Mouse (Mus musculus) brain, embryonic 14.5 days (tissue): ENCODE measurements around the gene Unc79.

Experiments
- CTCF ChIP-seq: fragments of 200-500 bp; IDR thresholded peaks from 2 replicates; pipeline ENCODE4 v1.5.1; 2012; ENCODE audit warnings: inconsistent platforms, mild to moderate bottlenecking, moderate library complexity, borderline replicate concordance; ENCODE audit not compliant: insufficient read depth, insufficient read length; ENCODE audit errors: extremely low read depth
- POLR2A ChIP-seq: fragments of 200-500 bp; IDR thresholded peaks from 2 replicates; pipeline ENCODE4 v1.6.1; 2012; ENCODE audit warnings: mild to moderate bottlenecking, inconsistent platforms, borderline replicate concordance; ENCODE audit not compliant: poor library complexity, insufficient read depth, insufficient read length, severe bottlenecking; ENCODE audit errors: extremely low read depth

DNA sequence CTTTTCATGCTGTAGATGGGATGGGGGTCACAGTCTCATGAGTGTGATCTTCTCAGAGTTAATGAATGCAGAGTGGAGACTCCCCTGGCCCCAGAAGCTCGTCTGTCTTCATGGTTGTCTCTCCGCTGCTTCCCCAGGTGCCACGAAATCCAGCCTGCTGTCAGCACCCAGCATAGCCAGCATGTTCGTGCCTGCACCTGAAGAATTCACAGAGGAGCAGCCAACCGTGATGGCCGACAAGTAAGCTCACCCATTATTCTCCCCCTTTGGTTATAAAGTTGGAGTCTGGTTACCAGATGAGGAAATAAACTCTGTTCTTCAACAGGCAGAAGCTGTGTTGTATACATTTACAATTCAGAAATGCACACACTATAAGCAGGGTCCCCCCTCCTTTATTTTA is 182.8 kb downstream of the Unc79 start:
- TF ChIP-seq CTCF, result no peak
- no peak for TF ChIP-seq POLR2A
